16 mouse cellular contexts compared by ENCODE assay signal in the genomic region with DNA sequence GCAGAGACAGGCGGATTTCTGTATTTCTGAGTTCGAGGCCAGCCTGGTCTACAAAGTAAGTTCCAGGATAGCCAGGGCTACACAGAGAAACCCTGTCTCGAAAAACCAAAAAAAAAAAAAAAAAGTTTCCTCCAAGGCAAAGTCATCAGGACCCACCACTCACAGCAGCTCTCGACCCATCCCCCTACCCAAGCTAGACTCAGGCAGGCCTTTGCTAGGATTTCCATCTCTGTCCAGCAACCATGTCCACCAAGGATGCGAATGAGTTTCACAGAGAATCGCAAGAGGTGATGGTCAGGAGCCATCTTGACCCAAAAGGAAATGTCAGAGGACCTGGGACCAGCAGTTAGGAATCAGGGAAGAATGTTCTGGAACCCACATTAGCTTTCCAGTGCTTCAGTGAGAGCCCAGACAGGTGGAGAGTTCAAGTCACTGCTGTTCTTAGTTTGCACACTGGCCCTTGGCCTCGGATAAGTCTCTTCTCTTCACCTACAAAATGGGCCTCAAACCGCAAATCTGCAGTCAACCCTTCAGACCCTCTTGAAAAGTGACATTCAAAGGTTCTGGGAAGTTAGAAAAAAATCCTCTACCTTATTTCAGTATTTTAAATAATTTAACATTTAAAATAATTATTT.
"Had no signal": no experiment of that assay in that cellular context is flagged by ENCODE, and none has a peak within 500 bp of the region (broad histone marks: within the 10 kb centered on the region; RNA-seq: fewer than 3 reads in every experiment).

No protein-coding gene starts in this region.

- H3K4me1 ChIP-seq: neural tube, embryonic 12.5 days; neural tube, embryonic 13.5 days; neural tube, embryonic 15.5 days; stomach, embryonic 15.5 days had no signal

- H3K9ac ChIP-seq: neural tube, embryonic 12.5 days; neural tube, embryonic 13.5 days; neural tube, embryonic 15.5 days; stomach, embryonic 15.5 days had no signal

- H3K36me3 ChIP-seq: neural tube, embryonic 12.5 days; neural tube, embryonic 13.5 days; neural tube, embryonic 15.5 days; stomach, embryonic 15.5 days had no signal

- H3K27ac ChIP-seq: neural tube, embryonic 12.5 days; neural tube, embryonic 13.5 days; neural tube, embryonic 15.5 days; stomach, embryonic 15.5 days; stomach, postnatal 0 days had no signal

- DNase-seq: retina, postnatal 1 day; right cerebral cortex, adult 18-20 months; right cerebral cortex, postnatal 14 days; right cerebral cortex, postnatal 25 days; right cerebral cortex, postnatal 4 days; spleen, adult 18-20 months; thymus, adult 18-20 months; thymus, postnatal 14 days; thymus, postnatal 25 days; thymus, postnatal 36 days; thymus, postnatal 4 days had no signal

- H3K4me2 ChIP-seq: neural tube, embryonic 12.5 days; neural tube, embryonic 13.5 days; neural tube, embryonic 15.5 days; stomach, embryonic 15.5 days had no signal

- H3K4me3 ChIP-seq: neural tube, embryonic 12.5 days; neural tube, embryonic 13.5 days; neural tube, embryonic 15.5 days; stomach, embryonic 15.5 days had no signal

- H3K27me3 ChIP-seq: neural tube, embryonic 12.5 days; neural tube, embryonic 13.5 days; neural tube, embryonic 15.5 days; stomach, embryonic 15.5 days had no signal

- H3K9me3 ChIP-seq: neural tube, embryonic 12.5 days; neural tube, embryonic 13.5 days; neural tube, embryonic 15.5 days; stomach, embryonic 15.5 days had no signal
